Mouse (Mus musculus) limb, embryonic 11.5 days (tissue): ENCODE measurements around the gene Rap1gap. TPM values are rescaled to one million over a fixed set of nuclear protein-coding genes. Genes with fewer than 3 reads are reported as not detected.
A peak's percentile ranks its signal among the peaks of the same experiment; 100 is the strongest.

Experiments used
- ATAC-seq: fragments of 200-750 bp; cut with Nextera tagmentation; 2 replicates; pipeline ENCODE4 v1.8.0; 2017; ENCODE audit warnings: low read depth; ENCODE audit not compliant: insufficient number of reproducible peaks, low FRiP score, low TSS enrichment
- DNase-seq: peaks from one replicate; pipeline ENCODE4 v3.0.0-alpha.2; 2015; ENCODE audit warnings: low spot score
- H3K27ac ChIP-seq: fragments of 300-500 bp; sonication (generic); replicated peaks from 2 replicates; pipeline ENCODE4 v1.5.1; 2014; ENCODE audit warnings: low read depth, mild to moderate bottlenecking, low read length
- H3K27me3 ChIP-seq: fragments of 300-500 bp; sonication (generic); 2 replicates; pipeline ENCODE4 v1.6.1; 2014; ENCODE audit warnings: mild to moderate bottlenecking, low read length, mixed read lengths; ENCODE audit not compliant: control insufficient read depth, insufficient read depth
- H3K36me3 ChIP-seq: fragments of 300-500 bp; sonication (generic); 2 replicates; pipeline ENCODE4 v1.6.1; 2014; ENCODE audit warnings: mild to moderate bottlenecking, low read length, moderate library complexity, mixed read lengths; ENCODE audit not compliant: control insufficient read depth, insufficient read depth
- H3K4me1 ChIP-seq: fragments of 300-500 bp; sonication (generic); 2 replicates; pipeline ENCODE4 v1.6.1; 2014; ENCODE audit warnings: low read length, mixed read lengths; ENCODE audit not compliant: control insufficient read depth, insufficient read depth
- H3K4me2 ChIP-seq: fragments of 300-500 bp; sonication (generic); 2 replicates; pipeline ENCODE4 v1.6.1; 2014; ENCODE audit warnings: low read depth, mild to moderate bottlenecking, moderate library complexity; ENCODE audit not compliant: severe bottlenecking
- H3K4me3 ChIP-seq: fragments of 300-500 bp; sonication (generic); 2 replicates; pipeline ENCODE4 v1.5.1; 2014; ENCODE audit warnings: low read depth, low read length
- H3K9ac ChIP-seq: fragments of 300-500 bp; sonication (generic); 2 replicates; pipeline ENCODE4 v1.6.1; 2014; ENCODE audit warnings: mild to moderate bottlenecking, low read length
- H3K9me3 ChIP-seq: fragments of 300-500 bp; sonication (generic); 2 replicates; pipeline ENCODE4 v1.6.1; 2016; ENCODE audit warnings: low read length; ENCODE audit not compliant: control insufficient read depth
- whole genome bisulfite sequencing: fragments of 180-500 bp; shearing (Covaris S2); extraction: QIAGEN DNeasy Blood & Tissue Kit; methylation state at CpG from one replicate; pipeline ENCODE4 v1.1.7; 2014; 5-methylcytosine and 5-hydroxymethylcytosine counted together
- polyA plus RNA-seq: library from polyadenylated mRNA; unstranded; fragments of >200 nt; fragmentation: Nextera tagmentation; extraction: Ambion mirVana; gene quantifications from 2 replicates; pipeline ENCODE4 v1.2.1, GENCODE M21; 2014

The Rap1gap gene
- polyA plus RNA-seq, result 3.6 and 5.3 TPM in 2 replicates

GRCm38 (mm10) chr4:137664433-137664979 lies at the start of gene Rap1gap:
Gene Rap1gap, plus strand, starts transcription at chr4:137664726.
- peak within 1 kb of the TSS; percentile 45 for H3K9ac ChIP-seq
- DNase-seq (peak; percentile 45), ATAC-seq (no peak)
- peaks cover 6% of the 10 kb centered on the region; the same call in 1 of the 2 replicates for H3K4me1 ChIP-seq
- H3K9me3 ChIP-seq, result no peaks in the 10 kb centered on the region
- under 1% methylated on average over 43 of the region's 44 CpGs for WGBS
- peak within 1 kb of the TSS; percentile 50 for H3K4me3 ChIP-seq
- H3K36me3 ChIP-seq, result no peaks in the 10 kb centered on the region
- H3K4me2 ChIP-seq, result peak within 1 kb of the TSS; percentile 95
- H3K27ac ChIP-seq, result no peak within 1 kb of the TSS
- peaks cover 26% of the 10 kb centered on the region for H3K27me3 ChIP-seq

GRCm38 (mm10) chr4:137622847-137623246 lies 41.7 kb upstream of the Rap1gap start:
- Histone ChIP-seq H3K27me3 (no peaks in the 10 kb centered on the region), H3K4me2 (no peak overlapping the region), H3K9me3 (no peaks in the 10 kb centered on the region), H3K36me3 (peaks cover 13% of the 10 kb centered on the region), H3K4me3 (no peak overlapping the region), H3K27ac (no peak overlapping the region), H3K9ac (no peak overlapping the region), H3K4me1 (no peaks in the 10 kb centered on the region)
- no peak for DNase-seq
- 94% methylated on average over 8 of the region's 8 CpGs for WGBS
- no peak for ATAC-seq

- Histone ChIP-seq H3K9me3 (no peaks in the 10 kb centered on the region), H3K27ac (no peak overlapping the region), H3K4me1 (no peaks in the 10 kb centered on the region), H3K36me3 (peaks cover 13% of the 10 kb centered on the region), H3K27me3 (no peaks in the 10 kb centered on the region), H3K4me2 (no peak overlapping the region), H3K9ac (no peak overlapping the region), H3K4me3 (no peak overlapping the region)
- WGBS, result 77% methylated on average over 8 of the region's 8 CpGs
- DNase-seq (no peak), ATAC-seq (no peak)
Measured at GRCm38 (mm10) chr4:137627476-137628235, 36.9 kb upstream of the Rap1gap start.

- Histone ChIP-seq H3K27ac (no peak overlapping the region), H3K4me1 (no peaks in the 10 kb centered on the region)
- no peak for ATAC-seq
Measured at GRCm38 (mm10) chr4:137628400-137628799, 36.1 kb upstream of the Rap1gap start.

GRCm38 (mm10) chr4:137629354-137629753 lies 35.2 kb upstream of the Rap1gap start:
- no peaks in the 10 kb centered on the region for H3K4me1 ChIP-seq
- ATAC-seq (no peak), DNase-seq (no peak)
- H3K27ac ChIP-seq, result no peak overlapping the region
- 95% methylated on average over 7 of the region's 7 CpGs for whole genome bisulfite sequencing
- no peaks in the 10 kb centered on the region for H3K9me3 ChIP-seq
- H3K27me3 ChIP-seq, result no peaks in the 10 kb centered on the region
- H3K4me3 ChIP-seq, result no peak overlapping the region
- H3K4me2 ChIP-seq, result no peak overlapping the region
- peaks cover 16% of the 10 kb centered on the region for H3K36me3 ChIP-seq
- H3K9ac ChIP-seq, result no peak overlapping the region

More at GRCm38 (mm10) chr4:137628400-137628799, 36.1 kb upstream of the Rap1gap start:
- Histone ChIP-seq H3K4me2 (no peak overlapping the region), H3K4me3 (no peak overlapping the region), H3K27me3 (no peaks in the 10 kb centered on the region), H3K36me3 (peaks cover 12% of the 10 kb centered on the region), H3K9me3 (no peaks in the 10 kb centered on the region), H3K9ac (no peak overlapping the region)
- WGBS, result 90% methylated on average over 6 of the region's 6 CpGs
- no peak for DNase-seq

GRCm38 (mm10) chr4:137630153-137630552 lies 34.4 kb upstream of the Rap1gap start:
- H3K27me3 ChIP-seq, result no peaks in the 10 kb centered on the region
- no peak overlapping the region for H3K27ac ChIP-seq
- H3K4me2 ChIP-seq, result no peak overlapping the region
- no peak overlapping the region for H3K9ac ChIP-seq
- DNase-seq (no peak), ATAC-seq (no peak)
- no peaks in the 10 kb centered on the region for H3K9me3 ChIP-seq
- no peak overlapping the region for H3K4me3 ChIP-seq
- WGBS, result 88% methylated on average over 2 of the region's 2 CpGs
- no peaks in the 10 kb centered on the region for H3K4me1 ChIP-seq
- peaks cover 18% of the 10 kb centered on the region for H3K36me3 ChIP-seq

- DNase-seq (no peak), ATAC-seq (no peak)
- H3K4me2 ChIP-seq, result no peak overlapping the region
- H3K4me3 ChIP-seq, result no peak overlapping the region
- H3K27me3 ChIP-seq, result no peaks in the 10 kb centered on the region
- H3K9ac ChIP-seq, result no peak overlapping the region
- H3K36me3 ChIP-seq, result peaks cover 23% of the 10 kb centered on the region
- no peaks in the 10 kb centered on the region for H3K9me3 ChIP-seq
- 91% methylated on average over 3 of the region's 3 CpGs for WGBS
- H3K27ac ChIP-seq, result no peak overlapping the region
- H3K4me1 ChIP-seq, result no peaks in the 10 kb centered on the region
Measured at GRCm38 (mm10) chr4:137631596-137631995, 32.9 kb upstream of the Rap1gap start.

GRCm38 (mm10) chr4:137633394-137633793 lies 31.1 kb upstream of the Rap1gap start:
- no peak for ATAC-seq
- Histone ChIP-seq H3K27ac (no peak overlapping the region), H3K9me3 (no peaks in the 10 kb centered on the region), H3K4me2 (no peak overlapping the region), H3K9ac (no peak overlapping the region), H3K4me1 (no peaks in the 10 kb centered on the region), H3K4me3 (no peak overlapping the region), H3K36me3 (peaks cover 23% of the 10 kb centered on the region), H3K27me3 (no peaks in the 10 kb centered on the region)
- 89% methylated on average over 4 of the region's 4 CpGs for WGBS
- no peak for DNase-seq
